Mouse (Mus musculus) cerebellum, adult 11 months (tissue): Measurements from ENCODE around the gene Lgi1.

ENCODE experiments used
- DNase-seq: peaks from one replicate; pipeline ENCODE4 v3.0.0; 2022

Lgi1 gene

GRCm38 (mm10) chr19:38328010-38328409 lies 63.7 kb downstream of the Lgi1 start:
- DNase-seq: no peak

DNA sequence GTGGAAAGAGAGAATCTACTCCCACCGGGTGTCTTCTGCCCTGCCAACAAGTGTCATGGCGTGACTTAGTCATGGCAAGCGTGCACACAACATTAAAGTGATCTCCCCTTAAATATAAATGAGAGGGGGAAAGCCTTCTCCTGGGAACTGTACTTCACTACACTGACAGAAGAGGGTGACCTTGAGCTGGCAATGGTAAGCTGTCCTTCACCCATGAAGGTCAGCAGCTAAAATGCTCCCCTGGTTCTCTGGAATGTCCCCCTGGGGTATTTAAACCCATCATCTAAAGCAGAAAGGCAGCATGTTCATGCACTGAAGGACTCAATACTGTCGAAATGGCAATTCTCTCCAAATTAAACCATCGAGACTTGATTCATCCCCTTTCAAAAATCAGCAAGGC lies 64.9 kb downstream of the Lgi1 start:
- DNase-seq: no peak

DNA sequence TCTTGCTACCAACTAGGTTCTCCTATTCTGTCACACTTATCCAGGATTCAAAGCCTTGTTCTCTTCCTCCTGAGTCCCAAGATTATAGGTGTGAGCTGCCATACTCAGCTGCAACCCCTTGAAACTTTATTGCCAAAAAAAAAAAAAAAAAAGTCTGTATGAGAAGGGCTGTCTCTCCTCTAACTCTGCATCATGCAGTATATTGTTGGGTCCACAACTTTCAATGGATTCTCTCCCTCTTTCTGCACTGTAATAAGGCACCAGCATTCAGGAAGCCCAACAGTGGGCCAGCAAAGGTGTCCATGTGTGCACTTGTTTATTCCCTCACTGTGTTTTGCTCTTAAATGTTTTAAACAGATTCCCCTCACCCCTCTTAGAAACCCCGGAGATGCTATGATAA lies 66.7 kb downstream of the Lgi1 start:
- no peak for DNase-seq

GRCm38 (mm10) chr19:38332245-38332644 lies 67.9 kb downstream of the Lgi1 start:
- DNase-seq: no peak

GRCm38 (mm10) chr19:38332820-38333219 lies 68.5 kb downstream of the Lgi1 start:
- no peak for DNase-seq

DNA sequence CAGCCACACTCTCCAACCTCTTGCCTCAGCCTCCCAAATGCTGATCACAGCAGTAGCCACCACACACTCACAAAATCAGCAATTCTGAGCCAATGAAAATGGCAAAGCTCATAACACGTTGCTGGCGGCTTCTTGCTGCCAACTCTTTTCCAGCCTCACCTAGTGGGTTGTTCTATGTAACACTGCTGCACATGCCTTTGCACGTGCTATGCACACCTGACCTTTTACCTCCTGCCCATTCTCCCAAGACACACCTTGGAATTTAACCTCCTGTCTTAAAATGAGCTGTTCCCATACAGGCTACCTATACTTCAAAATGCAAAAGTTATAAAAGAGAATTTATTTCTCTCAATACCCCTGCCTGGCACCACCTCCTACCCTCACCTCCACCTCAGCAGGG lies 72.2 kb downstream of the Lgi1 start:
- DNase-seq: no peak

- DNase-seq: no peak
Observed at GRCm38 (mm10) chr19:38337332-38337731, 73.0 kb downstream of the Lgi1 start.

- DNase-seq: no peak
Observed at GRCm38 (mm10) chr19:38339734-38340133, 75.4 kb downstream of the Lgi1 start.

DNA sequence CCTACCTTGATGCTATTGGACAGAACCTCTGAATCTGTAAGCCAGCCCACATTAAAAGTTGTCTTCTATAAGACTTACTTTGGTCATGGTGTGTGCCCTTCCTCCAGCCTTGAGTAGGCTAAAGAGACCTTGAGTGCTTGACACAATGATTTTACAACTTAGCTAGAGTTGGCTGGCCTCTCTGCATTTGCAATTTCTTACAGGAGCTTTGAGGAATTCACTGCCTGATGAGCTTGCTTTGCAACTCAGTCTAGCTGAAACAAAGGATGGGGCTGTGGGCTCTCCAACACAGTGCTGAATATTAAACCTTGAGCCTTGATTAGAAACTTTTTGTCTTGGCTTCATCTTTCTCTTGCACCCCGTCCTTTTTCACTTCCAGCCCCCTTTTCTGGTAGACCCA lies 78.9 kb downstream of the Lgi1 start:
- DNase-seq: no peak

DNA sequence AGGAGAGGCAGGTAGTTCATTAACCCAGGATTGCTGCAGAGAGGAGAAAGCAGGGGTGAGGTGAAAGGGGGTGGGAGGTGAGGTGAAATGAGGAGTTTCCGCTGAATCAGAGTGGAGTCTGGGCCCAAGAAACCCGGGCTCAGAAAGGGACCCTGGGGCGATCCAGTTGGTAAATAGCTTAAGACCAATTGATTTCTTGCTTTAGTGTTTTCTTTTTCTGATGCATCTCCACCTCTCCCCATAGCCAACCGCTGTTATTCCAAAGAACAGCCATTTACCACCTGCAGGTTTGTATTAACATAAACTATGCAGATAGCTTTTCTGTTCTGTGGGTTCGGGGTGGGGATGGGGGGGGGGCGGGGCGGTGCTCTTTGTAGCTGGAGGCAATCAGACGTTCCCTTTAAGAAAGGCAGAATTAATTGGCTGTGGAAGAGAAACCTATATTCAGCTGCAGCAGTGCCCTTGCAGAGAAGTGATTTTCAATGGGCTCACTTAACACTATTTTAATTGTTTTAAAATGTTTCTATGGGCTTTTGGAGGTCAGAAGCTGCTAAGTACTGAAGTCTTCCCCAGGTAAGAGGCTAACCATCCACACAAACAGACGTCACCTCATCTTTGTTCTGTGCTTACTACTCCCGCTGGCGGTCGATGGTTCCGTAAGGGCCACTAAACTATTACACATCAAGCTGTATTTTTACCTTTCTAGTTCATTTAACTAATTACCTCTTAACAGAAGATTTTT lies 84.1 kb downstream of the Lgi1 start:
- DNase-seq: no peak

GRCm38 (mm10) chr19:38349013-38349341 lies 84.6 kb downstream of the Lgi1 start:
- DNase-seq: no peak

- DNase-seq: no peak
Observed at GRCm38 (mm10) chr19:38351202-38351601, 86.9 kb downstream of the Lgi1 start.

GRCm38 (mm10) chr19:38351728-38352127 lies 87.4 kb downstream of the Lgi1 start:
- no peak for DNase-seq

GRCm38 (mm10) chr19:38352495-38353130 lies 88.3 kb downstream of the Lgi1 start:
- peak; percentile 20 for DNase-seq

- DNase-seq: no peak
Observed at GRCm38 (mm10) chr19:38354279-38354678, 89.9 kb downstream of the Lgi1 start.

DNA sequence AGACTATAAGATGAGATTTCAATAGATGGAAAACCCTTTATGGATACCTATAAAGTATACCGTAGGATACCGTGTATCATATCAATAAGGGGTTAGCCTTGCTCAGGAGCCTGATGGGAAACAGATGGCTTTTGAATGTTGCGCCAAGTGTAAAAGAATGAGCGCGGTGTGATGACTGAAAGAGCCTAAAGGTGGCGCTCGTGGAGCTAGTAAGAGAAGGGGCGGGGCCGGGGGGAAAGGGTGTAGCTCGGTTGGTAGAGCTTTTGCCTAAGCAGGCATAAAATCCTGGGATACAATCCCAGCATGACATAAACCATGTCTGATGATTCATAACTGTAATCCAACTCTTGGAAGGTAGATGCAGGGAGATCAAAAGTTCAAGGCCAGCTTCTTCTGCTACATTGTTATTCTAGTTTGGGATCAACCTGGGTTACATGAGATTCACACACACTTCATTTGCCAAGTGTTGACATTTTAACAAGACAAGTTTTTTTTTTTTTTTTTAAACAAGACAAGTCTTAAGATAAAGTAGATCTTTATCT lies 90.6 kb downstream of the Lgi1 start:
- no peak for DNase-seq

- no peak for DNase-seq
Observed at GRCm38 (mm10) chr19:38356211-38356828, 92.0 kb downstream of the Lgi1 start.

DNA sequence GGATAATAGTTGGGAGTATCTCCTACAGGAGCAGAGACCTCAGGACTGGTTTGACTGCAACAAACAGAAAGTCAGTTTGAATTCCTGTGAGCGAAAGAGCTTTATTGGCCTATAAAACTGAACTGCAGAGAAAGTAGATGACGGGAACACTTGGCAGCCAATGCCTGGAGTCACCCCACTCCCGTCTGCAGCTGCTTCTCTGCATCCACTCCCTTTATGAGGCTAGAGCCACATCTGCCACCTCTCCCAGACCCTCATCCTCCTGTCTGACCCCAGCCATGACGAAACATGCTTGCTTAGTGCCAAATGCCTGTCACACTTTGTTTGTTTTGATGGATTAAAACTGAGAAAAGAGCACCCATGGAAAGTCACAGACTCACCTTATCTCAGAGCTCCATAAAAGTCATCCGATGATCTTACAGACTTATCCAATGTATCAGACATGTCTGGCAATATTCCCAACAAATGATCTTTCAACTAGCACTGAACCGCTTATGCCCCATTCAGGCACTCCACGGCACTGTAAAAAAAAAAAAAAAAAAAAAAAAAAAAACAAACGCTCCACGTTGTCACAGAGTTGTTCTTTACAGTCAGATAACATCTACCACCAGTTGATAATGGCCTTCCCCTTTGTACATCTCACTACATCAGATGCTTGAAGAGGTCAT lies 93.8 kb downstream of the Lgi1 start:
- DNase-seq: no peak

- DNase-seq: no peak
Observed at GRCm38 (mm10) chr19:38359287-38359686, 95.0 kb downstream of the Lgi1 start.
